Mouse (Mus musculus): Measurements from ENCODE around the gene Olfr508.
"Not testable (repeated sequence)": the region's sequence is repeated elsewhere in the genome, so short reads cannot be mapped to it uniquely, and the experiment has no call there.

The Olfr508 gene

DNA sequence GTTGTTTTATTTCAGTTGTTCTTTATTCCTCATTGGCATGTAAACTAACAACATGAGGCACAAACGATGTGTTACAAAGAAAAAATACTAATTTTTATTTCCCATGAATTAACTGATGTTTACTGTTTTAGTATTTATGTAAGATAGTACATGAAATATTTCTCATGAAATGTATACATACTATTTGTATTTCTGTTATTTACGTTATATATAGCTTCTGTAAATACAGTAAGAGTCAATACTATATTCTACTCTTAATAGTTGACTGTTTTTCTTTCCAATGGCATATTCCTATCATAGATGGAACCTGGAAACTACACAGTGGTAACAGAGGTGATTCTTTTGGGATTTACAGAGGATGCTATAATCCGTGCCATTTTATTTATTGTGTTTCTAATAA lies at the start of gene Olfr508:
Gene Olfr508 (plus strand): TSS at position 301 of the 400 bp plus-strand sequence.
- DNase-seq (ENCODE audit: low read depth, low spot score): no peak

DNA sequence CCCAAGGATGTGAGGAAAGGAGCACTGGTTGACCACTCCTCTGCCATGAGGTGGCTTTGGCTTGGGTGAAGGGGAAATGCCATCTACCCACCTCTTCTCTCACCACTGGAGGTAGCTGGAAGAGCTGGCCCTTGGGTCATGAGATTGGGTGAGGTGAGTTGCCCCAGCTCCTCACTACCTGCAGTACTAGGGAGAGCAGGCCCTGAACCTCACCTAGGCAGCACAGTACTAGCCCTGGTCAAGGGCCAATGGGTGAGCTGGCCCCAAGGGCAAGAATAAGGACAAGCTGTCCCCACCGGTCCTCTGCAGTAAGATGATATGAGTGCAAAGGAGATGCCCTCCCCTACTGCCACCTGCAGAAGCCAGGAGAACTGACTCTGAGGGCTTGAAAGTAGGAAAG lies 40.0 kb upstream of the Olfr508 start:
- DNase-seq (ENCODE audit: low read depth, low spot score): no peak

DNA sequence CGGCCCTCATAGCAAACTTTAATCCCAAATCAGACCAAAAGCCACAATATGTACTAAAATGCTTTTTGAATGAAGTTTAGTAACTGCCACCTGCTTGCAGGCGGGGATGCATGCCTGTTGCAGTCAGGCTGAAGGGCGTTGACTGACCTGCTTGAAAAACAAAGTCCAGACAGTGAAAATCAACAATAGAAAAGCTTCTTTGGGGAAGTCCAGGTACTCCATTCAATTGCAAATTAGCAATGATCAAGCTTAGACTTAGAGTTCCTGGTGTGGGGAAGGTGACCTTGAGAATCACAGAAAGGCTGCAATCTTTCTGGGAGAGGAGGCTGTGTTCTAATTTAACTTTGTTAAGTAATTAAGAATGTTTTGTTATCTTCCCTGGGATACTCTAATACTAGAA lies 27.9 kb upstream of the Olfr508 start:
- not testable (repeated sequence) for DNase-seq (ENCODE audit: low read depth, low spot score)

DNA sequence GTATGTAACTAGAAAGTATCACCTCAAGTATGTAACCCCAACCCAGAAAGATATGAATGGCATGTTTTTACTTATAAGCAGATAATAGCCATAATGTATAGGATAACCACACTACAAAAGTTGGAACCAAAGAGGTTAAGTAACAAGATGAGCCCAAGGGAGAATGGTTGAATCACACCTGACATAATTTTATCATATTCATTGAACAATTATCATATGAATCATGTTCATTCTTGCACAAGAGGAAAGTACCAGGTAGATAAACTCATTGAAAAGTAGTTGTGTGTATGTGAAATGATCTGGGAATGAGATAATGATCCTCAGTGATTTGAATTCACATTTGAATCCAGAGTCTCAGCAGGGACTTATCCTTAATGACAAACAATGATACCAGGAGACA lies 19.3 kb upstream of the Olfr508 start, which contains the start of gene Olfr506:
Gene Olfr506 (plus strand): TSS at position 301 of the 400 bp plus-strand sequence.
- no peak for DNase-seq (ENCODE audit: low read depth, low spot score)

DNA sequence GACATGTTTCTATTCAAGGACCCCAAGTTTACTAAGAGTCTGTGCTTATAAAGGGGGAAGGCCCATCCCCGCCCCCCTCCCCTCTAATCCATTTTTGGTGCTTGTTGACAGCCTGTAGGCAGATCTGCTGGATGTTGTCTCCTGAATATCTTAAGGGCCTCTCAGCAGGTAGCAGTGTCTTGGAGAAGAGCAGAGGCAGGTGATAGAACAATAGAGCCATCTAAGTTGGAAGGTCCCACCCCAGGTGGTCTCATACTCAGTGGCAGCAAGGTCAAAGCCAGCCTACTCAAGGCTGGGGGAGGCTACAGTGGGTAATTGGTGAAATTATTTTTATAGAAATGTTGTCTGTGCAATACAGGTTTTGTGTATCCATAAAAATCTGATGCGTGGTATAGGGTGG lies 15.7 kb upstream of the Olfr508 start:
- DNase-seq (ENCODE audit: low read depth, low spot score): no peak

DNA sequence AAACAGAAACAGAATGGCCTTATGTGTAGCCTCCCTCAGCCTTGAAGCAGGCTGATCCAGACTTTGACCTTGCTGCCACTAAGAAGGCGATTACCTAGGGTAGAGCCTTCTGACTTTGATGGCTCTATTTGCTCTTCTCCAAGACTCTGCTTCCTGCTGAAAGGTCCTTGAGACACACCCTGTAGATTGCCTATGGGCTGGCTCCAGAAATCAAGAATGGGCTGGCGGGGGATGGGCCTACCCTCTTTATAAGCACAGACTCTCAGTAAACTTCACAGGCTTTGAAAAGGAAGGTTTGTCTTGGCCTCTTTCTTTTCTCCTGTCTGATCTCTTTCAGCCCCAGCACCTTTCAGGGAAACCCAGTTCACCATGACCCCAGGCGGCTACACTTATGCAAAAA lies 13.0 kb upstream of the Olfr508 start:
- DNase-seq (ENCODE audit: low read depth, low spot score): not testable (repeated sequence)

DNA sequence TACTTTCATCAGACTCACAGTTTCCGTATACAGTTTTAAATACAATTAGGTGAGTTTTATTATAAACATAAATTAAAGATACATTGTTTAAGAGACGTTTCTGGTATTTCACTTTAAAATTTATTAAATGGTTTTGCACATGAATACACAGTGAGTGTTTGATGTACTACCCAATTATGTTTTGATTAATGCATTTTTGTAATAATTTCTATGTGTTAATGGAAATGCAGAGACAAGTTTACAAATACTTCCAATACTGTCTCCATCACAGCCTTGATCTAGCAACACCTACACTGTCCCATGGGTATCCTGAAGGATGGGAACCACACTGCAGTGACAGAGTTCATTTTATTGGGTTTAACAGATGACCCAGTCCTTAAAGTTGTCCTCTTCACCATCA lies 8.3 kb upstream of the Olfr508 start, which contains the start of gene Olfr507:
Gene Olfr507 (plus strand): TSS at position 301 of the 400 bp plus-strand sequence.
- DNase-seq (ENCODE audit: low read depth, low spot score): no peak

DNA sequence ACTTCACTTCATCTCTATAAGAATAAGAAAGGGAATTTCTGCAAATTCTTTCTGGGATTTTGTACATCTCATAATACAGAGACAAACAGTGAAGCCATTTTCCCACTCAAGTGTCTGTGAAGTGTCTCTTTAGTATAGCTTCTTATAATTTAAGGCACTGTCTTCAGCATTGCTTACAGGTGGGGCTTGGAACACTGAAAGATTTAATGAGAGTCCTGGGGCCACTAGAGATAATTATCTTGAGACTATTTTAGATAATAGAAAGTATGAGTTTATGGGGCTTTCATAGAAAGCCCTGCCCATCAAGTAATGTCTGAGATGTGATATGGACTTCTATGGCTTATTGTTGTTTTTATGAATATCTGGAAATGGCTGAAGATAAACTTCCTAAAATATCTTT lies 22.0 kb downstream of the Olfr508 start, which contains the start of gene Olfr509:
Gene Olfr509 (minus strand): TSS at position 101 of the 400 bp plus-strand sequence.
- no peak for DNase-seq (ENCODE audit: low read depth, low spot score)

DNA sequence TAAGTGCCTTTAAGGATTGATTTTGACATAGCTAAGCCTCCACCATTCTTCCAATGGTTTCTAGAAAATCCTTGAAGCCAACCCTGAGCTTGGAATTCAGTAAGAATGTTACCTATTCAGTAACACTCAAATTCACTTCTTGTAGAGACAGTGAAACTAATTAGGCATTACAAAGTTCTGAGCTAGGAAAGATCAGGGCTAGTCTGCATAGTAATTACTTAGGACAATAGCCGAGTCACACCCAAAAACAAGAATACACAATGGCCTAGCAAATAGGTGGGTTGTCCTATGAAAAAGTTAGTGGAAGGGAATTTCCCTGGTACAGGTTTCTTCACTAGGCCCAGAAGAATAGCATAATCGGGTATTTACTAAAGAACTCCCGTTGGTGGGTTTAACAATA lies 32.6 kb downstream of the Olfr508 start:
- DNase-seq (ENCODE audit: low read depth, low spot score): no peak

DNA sequence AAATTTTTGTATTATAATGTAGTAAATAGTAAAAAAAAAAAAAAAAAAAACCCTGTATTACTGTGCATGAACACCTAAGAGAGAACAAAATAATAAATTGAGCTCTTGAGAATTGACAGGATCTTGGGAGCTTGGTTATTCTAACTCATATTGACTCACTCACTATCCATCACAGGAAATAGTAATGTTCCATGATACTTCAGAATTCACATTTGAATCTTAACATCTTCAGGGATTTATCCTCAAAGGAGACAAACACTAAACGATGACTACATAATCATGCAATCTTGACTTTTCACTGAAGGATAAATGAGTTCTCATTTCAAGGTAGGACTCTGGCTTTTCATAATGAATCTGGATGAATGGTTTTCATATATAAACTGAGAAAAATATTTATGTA lies 36.3 kb downstream of the Olfr508 start, which contains the start of gene Olfr510:
Gene Olfr510 (plus strand): TSS at position 301 of the 400 bp plus-strand sequence.
- no peak for DNase-seq (ENCODE audit: low read depth, low spot score)

DNA sequence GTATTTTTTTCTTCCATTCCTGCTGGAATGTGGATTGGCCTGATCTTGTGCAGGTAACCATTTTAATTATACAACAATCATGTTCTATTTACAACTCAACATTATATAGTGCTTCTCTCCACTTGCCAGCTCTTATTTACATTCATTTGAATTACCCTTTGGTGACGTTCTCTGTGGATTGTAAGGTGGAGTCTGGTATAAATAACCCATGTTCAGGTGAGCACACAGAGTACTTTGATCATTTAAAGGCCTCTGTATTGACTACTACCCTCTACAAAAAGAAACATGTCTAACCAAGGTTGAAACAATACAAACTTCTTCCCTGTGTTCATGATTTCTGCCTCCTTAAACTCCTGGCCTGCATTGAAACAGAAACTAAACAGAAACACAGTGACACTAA lies 41.3 kb downstream of the Olfr508 start:
- no peak for DNase-seq (ENCODE audit: low read depth, low spot score)

DNA sequence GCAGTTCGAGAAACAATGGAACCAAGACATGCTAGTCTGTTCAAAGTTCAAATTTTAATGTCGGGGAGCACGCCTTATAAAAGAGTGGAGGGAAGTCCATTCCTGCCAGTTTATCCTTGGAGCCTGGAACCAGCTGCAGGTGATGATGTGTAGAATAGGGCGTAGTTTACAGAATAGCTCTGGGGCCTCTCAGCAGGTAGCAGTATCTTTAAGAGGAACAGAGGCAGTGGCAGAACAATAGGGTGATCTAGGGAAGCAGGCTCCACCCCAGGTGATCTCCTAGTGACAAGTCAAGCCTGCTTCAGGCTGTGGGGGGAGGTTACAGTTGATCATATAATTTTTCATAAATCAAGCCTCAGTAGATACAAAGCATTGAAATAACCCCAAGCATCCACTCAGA lies 49.1 kb downstream of the Olfr508 start:
- no peak for DNase-seq (ENCODE audit: low read depth, low spot score)

Measured in embryo, embryonic 11.5 days (tissue).